Mouse (Mus musculus): ENCODE data around the gene Praf2.

DNA sequence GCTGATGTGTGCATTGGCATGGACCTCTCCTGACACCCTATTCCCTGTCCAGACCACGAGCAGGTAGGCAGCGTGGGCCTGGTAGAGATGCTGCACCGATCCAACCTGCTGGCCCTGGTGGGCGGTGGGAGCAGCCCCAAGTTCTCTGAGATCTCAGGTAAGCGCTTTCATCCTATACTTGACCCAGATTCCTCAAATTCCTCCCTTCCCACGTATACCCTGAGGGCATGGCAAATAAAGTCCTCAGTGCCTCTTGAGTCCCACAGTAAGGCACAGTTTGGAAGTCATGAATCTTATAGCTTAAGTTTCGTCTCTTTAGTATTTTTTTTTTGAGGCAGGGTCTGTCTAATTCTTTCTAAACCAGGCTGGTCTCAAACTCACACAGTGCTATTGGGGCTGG, 4.1 kb upstream of the Praf2 start:
- TF ChIP-seq CTCF (IDR thresholded peaks at IDR 0.05; ENCODE audit: borderline replicate concordance, insufficient read depth, low read length) = no peak
- no peak for TF ChIP-seq POLR2A (IDR thresholded peaks at IDR 0.05; ENCODE audit: low read depth, low read length)

Data from embryonic fibroblast, embryonic 13.5 days (primary cell).